Mouse (Mus musculus) T-cell, adult 2 months (primary cell): ENCODE data around the gene Zfp655.
A peak's percentile ranks its signal among the peaks of the same experiment; 100 is the strongest.
"Not testable (repeated sequence)": the region's sequence is repeated elsewhere in the genome, so short reads cannot be mapped to it uniquely, and the experiment has no call there.

ENCODE experiments used
- DNase-seq: peaks from one replicate; pipeline ENCODE4 v3.0.0; 2022; ENCODE audit warnings: low spot score

Gene Zfp655

DNA sequence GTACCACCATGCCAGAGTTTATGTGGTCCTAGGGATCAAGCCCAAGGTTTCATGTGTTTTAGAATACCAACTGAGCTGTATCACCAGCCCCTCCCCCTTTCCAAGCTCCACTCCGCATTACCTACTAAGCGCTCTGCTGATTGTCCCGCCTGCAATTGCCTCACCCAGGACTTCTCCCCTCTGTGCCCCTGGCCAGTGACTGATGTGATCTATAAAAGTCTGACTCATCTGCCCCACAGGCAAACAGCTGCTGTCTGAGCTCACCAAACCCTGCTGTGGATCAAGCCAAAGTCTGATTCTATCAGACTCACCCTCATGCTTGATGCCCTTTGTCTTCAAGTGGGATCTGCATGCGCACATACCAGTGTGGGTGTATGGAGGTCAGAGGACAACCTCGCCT is 8.7 kb upstream of the Zfp655 start:
- DNase-seq = no peak

DNA sequence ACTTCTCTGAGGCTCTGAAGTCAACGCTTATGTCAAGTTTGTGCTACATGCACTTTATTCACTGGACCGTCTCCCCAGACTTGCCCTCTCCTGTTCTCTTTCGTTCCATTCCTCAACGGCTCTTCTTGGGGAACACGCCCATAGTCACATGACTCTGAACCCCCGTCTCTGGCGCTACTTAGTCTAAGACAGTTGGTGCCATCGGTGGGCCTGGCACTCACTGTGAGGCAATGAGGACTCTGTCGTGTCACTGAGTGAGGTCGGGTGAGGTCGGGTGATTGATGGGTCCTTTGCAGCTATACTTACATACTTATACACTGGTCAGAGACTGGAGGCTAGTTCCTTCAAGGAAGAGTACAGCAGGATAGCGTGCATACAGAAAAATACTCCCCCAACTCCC is 8.1 kb upstream of the Zfp655 start:
- no peak for DNase-seq

DNA sequence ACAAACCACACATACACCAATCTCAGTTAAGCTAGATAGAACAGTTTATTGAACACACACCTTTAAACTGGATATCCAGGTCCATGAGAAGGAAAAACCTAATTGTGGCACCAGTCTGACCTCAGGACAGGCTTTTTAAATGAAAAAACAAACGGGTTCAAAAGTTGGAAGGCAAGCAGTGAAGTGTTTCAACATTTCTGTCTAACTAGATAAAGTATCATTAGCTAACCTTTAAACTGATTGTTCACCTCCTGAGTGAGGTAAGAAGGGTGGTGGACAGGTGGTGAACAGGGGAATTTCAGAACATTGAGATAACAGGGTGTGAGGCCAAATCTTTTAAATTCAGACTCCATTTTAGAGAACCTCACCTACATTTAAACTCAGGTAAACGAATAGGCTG is 5.1 kb upstream of the Zfp655 start:
- no peak for DNase-seq

DNA sequence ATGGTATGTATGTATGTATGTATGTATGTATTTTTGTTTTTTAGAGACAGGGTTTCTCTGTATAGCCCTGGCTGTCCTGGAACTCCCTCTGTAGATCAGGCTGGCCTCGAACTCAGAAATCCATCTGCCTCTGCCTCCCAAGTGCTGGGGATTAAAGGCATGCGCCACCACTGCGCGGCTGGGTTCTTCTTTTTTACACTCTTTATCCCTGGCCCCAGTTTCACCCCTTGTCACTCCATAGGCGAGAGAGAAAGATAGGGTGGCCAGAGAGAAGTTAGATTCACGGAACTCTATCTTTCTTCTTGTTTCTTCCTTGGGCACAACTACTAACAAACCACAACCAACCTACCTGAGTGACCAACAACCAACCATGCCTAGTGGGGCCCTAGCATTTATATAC is 2.2 kb upstream of the Zfp655 start:
- not testable (repeated sequence) for DNase-seq

DNA sequence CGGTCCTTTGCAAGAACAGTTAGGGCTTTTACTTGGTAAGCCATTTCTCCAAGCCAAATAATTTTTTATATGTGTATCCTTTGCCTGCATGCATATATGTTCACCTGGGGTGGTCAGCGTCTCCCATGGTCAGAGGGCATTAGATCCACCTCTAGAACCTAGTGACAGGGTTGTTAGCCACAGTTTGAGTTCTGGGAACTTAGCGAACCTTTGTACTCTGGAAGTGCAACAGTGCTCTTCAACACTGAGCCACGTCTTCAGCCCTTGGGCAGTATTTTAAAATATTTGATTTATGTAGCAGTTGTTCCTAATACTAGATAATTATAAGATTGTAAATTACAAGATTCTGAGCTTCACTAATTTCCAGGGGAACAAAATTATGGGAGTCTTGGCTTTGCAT is 874 bp upstream of the Zfp655 start:
- no peak for DNase-seq

DNA sequence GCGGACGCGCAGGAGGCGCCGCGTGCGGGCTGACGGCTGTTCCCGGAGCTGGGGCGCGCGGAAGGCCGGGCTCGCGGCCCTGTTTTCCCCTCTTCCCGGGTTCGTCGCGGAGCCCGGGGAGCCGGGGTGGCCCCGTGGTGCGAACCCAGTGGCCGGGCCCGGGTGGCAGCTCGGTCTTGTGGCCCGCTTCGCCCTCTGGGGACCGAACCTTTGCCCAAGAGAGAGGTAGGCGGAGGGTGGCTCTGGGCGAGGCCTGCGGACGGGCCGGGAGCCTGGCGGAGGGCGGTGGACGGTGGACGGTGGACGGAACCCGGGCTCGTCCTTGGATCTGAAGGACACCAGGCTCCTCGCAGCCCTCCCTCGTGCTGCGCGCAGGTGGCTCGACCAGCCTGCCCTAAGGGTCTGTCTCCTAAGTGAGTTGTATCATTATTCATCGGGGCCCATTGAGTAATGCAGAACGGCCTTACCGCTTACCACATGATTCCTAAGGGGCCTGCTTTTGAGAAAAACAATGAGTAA is 437 bp downstream of the Zfp655 start:
- no peak for DNase-seq

DNA sequence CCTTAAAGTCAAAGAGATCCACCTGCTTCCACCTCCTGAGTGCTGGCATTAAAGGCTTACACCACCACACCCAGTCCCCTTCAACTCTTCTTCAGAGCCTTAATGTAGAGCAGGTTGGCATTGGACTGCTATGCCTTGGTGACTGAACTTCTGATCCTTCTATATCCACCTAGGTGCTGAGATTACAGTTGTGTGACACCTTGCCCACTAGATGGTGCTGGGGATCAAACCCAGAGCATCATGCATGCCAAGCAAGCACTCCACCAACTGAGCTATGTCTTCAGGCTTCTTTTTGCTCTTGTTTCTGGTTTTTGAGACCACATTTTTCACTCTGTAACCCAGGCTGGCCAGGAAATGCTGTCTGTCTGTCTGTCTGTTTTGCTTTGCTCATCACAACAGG is 3.1 kb downstream of the Zfp655 start:
- DNase-seq = peak; percentile 45

DNA sequence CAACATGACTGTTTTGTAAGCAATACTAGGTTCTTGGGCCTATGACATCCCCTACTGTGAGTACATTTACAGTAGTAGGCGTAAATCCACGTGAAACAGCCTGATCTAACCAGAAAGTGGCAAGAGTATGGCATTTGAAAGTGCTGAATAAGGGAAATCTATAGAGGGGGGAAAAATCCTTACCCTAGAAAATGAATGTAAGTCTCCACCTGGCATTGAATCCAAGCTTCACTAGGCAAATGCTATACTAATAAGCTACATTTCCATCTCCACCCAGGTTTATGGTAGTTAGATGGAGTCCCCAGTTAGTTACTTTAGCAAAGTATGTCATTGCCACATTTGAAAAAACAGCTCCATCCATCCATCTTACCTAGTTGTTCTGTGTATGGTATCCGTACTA is 18.0 kb downstream of the Zfp655 start:
- no peak for DNase-seq

DNA sequence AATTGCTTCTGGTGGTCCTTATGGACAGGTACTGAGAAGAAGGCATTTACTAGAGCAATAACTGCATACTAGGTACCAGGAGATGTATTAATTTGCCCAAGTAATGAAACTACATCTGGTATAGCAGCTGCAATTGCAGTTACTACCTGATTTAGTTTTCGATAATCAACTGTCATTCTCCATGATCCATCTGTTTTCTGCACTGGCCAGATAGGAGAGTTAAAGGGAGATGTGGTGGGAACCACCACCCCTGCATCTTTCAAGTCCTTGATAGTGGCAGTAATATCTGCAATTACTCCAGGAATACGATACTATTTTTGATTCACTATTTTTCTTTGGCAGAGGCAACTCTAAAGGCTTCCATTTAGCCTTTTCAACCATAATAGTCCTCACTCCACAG is 42.1 kb downstream of the Zfp655 start:
- DNase-seq = not testable (repeated sequence)

DNA sequence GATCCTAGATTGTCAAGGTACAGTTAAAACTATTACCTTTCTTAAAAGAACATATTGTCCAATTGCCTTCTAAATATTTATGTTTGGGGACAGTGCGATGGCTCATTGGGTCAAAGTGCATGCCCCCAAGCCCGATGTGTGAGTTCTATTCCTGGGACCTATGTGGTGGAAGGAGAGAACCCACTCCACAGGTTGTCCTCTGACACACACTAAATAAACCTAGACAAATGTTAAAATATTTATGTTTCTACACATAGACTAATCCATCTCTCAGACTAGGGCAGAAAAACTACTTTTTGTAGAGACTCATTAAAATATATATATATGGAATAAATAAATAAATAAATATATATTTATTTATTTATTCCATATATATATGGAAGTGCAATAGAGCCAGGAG is 48.4 kb downstream of the Zfp655 start:
- DNase-seq = no peak

DNA sequence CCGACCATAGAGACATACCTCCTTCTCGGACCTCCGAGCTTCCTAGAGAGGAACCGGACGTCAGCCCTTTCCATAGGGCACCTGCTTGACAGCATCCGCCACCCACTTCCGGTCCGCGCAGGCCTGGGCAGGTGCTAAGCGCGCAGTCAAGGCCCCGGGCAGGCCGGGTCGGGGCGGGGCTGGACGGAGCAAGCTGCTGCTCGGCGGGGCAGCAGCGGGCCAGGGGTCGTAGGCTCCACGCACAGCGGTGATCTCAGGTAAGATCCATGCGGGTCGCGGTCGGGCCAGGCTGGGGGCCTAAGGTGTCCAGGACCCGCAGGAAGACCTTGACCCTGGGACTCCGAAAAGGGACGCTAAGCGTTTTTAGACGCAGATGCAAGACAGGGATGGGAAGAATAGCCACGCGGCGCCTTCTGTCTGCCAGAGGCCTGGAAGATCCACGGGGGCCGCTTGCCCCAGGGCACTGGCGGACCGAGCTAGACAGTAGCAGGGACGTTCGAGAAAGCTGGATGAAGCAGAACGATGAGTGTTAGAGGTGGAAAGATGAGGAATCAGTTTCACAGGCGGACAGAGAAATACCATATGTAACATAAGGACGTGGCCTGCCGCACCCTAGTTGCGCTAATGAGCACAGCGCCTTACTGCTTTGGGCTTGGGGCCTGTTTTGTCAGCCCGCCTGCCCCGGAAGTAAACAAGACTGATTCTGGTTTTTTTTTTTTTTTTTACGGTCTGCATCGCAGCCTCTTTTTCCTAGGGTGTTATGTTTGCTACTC is 49.0 kb downstream of the Zfp655 start, which contains the start of gene Zscan25:
Gene Zscan25 (plus strand): TSS at position 130 of the 773 bp plus-strand sequence.
- DNase-seq = peak; percentile 87

DNA sequence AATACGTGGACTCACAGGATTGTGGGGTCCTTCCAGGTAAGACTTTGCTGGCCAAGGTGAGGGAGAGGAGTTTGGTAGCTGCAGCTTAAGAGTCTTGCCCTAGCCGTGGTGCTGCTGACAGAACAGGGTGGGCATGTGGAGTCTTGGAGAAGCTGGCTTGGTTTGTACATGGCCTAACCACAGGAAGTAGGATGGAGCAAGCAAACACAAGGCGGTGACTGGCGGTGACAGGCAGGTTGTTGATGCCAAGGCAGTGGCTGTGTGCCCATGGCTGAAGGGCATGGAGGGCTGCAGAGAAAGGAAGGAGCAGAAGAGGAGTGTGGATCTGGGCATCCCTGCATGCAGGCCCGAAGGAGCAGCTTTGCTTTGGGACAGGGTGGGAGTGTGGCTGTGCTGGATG is 56.9 kb downstream of the Zfp655 start:
- no peak for DNase-seq

DNA sequence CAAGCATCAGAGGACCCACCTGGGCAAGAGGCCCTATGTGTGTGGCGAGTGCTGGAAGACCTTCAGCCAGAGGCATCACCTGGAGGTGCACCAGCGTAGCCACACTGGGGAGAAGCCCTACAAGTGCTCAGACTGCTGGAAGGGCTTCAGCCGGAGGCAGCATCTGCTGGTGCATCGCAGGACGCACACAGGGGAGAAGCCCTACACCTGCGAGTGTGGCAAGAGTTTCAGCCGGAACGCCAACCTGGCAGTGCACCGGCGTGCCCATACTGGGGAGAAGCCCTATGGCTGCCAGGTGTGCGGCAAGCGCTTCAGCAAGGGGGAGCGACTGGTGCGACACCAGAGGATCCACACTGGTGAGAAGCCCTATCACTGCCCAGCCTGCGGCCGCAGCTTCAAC is 59.2 kb downstream of the Zfp655 start:
- DNase-seq = no peak

DNA sequence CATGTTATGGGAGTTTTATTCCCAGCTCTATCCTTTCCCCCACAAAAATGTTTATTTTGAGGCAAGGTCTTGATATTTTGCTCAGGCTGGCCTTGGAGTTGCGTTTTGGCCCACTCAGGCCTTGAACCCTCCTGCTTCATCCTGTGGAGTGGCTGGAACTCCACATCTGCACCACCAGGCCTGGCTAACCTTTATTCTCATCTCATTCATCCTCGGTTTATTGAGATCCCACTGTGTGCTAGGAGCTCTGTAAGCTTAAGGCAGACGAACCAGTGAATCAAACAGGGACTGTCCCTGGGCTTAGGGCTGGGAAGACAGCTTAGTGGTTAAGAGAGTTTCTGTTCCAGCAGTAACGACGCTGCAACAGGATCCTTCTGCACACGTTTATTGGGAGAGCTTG is 60.9 kb downstream of the Zfp655 start:
- no peak for DNase-seq
